Mouse (Mus musculus) G1E (cell line): ENCODE data around the gene Nrxn3.

Experiments used
- CTCF ChIP-seq: IDR thresholded peaks from 2 replicates; pipeline ENCODE4 v1.5.1; 2012; ENCODE audit warnings: low read depth, low read length, inconsistent platforms, mixed read lengths
- GATA1 ChIP-seq: IDR thresholded peaks from 2 replicates; pipeline ENCODE4 v1.6.1; 2012; ENCODE audit warnings: borderline replicate concordance, low read length, inconsistent platforms, mixed read lengths
- POLR2AphosphoS5 ChIP-seq: IDR thresholded peaks from 2 replicates; pipeline ENCODE4 v1.6.1; 2012; ENCODE audit warnings: low read depth, low read length, inconsistent platforms; ENCODE audit not compliant: insufficient replicate concordance
- TAL1 ChIP-seq: conservative IDR thresholded peaks from 2 replicates; pipeline ENCODE4 v1.6.1; 2012; ENCODE audit warnings: low read depth, low read length, inconsistent platforms, mixed read lengths

DNA sequence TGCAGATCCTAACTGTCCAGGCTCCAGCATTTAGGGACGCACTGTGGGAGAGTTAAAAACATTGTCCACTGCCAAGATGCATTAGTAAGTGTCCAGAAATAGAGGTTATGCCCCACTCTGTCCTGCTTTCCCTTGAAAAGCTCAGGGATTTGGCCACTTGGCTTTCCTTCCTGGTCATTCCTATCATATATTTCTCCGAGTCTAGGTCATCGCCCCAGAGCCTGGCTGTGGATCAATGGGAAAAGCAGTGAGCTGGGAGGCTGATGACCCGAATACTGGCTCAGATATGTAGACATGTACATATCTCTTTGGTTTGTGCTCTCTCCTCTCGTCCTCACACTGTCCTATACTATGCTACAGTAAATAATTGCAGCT, 96.6 kb downstream of the Nrxn3 start:
- TF ChIP-seq CTCF (no peak), POLR2AphosphoS5 (no peak), GATA1 (no peak), TAL1 (no peak)
